Mouse (Mus musculus) B cell, adult 2 months (primary cell): ENCODE results near the gene Icam4.
"Not testable (repeated sequence)": the region's sequence is repeated elsewhere in the genome, so short reads cannot be mapped to it uniquely, and the experiment has no call there.

ENCODE experiments used
- DNase-seq, 2 experiments: peaks; one replicate each; pipeline ENCODE4 v3.0.0; 2022

Gene Icam4

GRCm38 (mm10) chr9:21029291-21030054, at the start of gene Icam4:
Gene Icam4 (plus strand): TSS chr9:21029373.
- DNase-seq = peak; percentile 84 to 85

DNA sequence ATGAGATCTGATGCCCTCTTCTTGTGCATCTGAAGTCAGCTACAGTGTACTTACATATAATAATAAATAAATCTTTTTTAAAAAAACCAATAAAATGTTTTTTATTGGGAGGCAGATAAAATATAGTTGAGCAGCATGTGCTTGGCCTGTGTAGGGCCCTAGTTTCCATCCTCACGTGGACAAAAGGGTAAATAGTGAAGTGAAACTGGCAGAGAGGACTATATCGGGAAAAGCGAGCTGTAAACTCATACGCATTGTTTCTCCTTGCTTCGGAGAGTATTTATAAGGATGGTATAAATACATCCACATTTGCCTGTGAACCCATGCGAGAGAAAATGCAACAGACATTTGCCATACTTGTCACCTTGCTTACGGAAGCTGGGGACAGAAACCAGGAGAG, 49.4 kb upstream of the Icam4 start:
- DNase-seq = no peak

GRCm38 (mm10) chr9:20982171-20982570, 47.0 kb upstream of the Icam4 start:
- no peak for DNase-seq

GRCm38 (mm10) chr9:20983169-20983568, 46.0 kb upstream of the Icam4 start:
- no peak for DNase-seq

DNA sequence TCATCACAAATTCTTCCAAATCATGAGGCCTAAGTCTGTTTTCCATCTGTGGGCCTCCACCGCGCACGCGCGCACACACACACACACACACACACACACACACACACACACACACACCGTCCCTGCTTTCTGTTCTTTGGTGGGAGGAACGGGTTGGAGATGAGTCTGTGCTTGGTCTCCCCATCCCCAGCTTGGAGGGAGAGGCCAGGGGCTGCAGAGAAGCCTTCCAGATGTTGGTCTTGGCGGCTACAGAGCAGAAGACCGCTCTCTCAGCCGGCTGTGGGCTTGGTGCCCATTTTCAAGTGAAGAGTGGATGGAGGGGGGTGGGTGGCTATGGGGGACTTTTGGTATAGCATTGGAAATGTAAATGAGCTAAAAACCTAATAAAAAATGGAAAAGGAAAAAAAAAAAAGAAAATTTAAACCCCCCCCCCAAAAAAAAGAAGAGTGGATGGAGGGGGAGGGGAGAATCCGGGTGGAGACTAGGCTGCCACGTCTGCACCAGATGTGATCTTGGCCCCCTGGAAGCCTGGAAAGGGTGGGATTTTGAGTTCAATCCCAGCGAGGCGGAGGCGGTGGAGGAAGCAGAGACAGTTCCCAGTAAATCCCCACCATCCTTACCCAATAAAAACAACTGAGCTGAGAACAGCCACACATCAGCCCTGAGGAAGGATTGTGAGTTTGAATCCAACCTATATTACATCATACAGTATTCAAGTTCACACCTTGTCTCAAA, 42.1 kb upstream of the Icam4 start:
- DNase-seq = no peak

DNA sequence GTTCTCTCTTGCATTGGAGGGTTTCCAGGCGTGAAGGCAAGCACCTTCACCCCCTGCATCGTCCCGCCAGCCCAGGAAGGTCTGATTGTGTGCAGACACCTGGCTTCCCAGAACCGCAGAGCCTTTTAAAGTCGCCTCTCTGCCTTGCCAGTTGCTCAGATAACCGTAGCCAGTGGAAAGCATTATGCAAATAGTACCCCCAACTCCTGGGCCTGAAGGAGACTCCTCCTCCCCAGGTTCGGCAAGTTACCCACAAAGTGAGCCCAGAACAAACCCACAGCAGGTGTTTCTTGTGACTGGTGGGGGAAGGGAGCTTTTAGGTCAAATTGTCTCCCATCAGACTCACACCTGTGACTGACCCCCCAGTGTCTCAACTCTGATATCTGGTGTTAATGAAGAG, 41.2 kb upstream of the Icam4 start:
- DNase-seq = peak in 1 of 2 experiments; percentile 11

- no peak for DNase-seq
Observed at GRCm38 (mm10) chr9:20990861-20991260, 38.3 kb upstream of the Icam4 start.

DNA sequence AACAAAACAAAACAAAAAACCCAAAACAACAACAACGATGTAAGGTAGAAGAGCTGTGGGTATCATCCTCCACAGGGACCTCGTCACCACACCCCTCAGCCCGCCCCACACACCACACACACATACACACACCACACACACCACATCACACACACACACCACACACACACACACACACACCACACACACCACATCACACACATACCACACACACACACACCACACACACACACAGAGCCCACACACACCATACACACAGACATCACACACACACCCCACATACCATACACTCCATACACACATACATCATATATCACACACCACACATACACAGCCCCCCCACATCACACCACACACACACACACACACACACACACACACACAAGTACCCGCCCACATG, 37.6 kb upstream of the Icam4 start:
- no peak for DNase-seq

DNA sequence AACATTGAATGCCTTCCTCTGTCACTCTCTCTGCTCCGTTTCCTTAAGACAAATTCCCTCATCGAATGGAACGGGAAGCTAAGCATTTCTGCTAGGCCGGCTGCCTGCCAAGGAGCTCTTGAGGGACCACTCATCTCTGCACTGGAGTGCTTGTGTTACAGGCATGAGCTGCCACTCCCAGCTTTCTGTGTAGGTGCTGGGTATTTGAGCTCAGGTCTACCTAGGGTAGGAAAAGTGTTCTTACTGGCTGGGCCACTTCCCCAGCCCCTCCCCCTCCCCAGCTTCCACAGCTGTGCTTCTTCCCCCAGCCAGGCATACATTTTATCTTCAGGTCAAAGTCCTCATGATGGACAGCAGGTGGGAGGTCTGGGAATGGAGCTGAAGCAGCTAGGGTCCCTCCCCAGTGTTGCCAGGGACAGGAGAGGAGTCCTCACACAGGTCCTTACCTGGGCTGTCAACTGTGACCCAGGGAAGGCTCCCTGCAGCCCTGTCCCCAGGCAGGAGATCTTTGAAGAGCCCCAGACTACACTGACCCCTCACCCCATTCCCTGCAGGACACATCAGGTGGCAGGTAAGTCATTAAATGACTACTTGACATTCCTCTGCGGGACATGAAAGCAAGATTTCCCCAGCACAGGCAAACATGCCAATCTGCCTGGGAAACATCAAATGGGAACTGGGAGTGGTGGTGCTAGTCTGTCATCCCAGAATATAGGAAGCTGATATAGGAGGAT, 35.8 kb upstream of the Icam4 start:
- DNase-seq = no peak

- DNase-seq = no peak
Observed at GRCm38 (mm10) chr9:20995069-20995468, 34.1 kb upstream of the Icam4 start.

GRCm38 (mm10) chr9:20997065-20997464, 32.1 kb upstream of the Icam4 start:
- no peak for DNase-seq

DNA sequence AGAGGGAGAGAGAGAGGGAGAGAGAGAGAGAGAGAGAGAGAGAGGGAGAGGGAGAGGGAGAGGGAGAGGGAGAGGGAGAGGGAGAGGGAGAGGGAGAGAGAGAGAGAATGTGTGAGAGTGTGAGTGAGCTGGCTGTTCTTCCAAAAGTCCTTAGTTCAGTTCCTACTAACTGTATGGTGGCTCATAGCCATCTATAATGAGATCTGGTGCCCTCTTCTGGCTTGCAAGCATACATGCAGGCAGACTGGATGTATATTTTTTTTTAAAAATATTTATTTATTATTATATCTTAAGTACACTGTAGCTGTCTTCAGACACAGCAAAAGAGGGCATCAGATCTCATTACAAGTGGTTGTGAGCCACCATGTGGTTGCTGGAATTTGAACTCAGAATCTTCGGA, 30.8 kb upstream of the Icam4 start:
- DNase-seq = peak; percentile 20 to 28

DNA sequence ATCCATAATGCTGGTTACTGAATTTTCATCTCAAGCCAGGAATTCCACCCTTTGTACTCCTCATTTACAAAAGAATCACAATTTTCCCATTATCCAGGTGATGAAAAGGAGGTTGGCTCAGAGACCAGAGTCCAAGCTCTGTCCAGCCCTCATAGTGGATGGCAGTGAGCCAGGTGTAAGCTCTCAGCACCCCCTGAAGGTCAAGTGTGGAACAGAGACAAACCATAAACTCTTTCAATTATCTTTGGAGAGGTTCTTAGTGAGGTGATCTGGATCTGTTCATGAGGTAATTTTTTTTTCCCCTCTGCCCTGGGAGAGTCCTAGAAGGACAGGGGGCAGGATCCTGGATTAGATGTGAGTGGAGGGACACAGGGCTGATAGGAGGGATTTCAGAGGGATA, 28.4 kb upstream of the Icam4 start:
- DNase-seq = peak in 1 of 2 experiments; percentile 22

GRCm38 (mm10) chr9:21001651-21002200, 27.4 kb upstream of the Icam4 start:
- no peak for DNase-seq

DNA sequence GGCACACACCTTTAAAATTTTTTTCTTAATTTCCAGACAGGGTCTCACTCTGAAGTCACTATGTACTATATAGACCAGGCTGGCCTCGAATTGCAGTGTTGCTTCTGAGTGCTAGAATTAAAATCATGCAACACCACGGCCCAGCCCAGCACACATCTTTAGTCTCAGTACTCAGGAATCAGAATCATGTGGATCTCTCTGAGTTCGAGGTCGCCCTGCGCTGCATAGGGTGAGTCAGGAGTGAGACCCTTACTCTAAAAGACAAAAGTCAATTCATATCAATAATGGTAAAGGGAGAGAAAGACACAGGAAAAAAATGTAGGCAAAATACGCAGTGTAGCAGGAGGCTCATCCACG, 26.9 kb upstream of the Icam4 start:
- DNase-seq = peak in 1 of 2 experiments; percentile 14

DNA sequence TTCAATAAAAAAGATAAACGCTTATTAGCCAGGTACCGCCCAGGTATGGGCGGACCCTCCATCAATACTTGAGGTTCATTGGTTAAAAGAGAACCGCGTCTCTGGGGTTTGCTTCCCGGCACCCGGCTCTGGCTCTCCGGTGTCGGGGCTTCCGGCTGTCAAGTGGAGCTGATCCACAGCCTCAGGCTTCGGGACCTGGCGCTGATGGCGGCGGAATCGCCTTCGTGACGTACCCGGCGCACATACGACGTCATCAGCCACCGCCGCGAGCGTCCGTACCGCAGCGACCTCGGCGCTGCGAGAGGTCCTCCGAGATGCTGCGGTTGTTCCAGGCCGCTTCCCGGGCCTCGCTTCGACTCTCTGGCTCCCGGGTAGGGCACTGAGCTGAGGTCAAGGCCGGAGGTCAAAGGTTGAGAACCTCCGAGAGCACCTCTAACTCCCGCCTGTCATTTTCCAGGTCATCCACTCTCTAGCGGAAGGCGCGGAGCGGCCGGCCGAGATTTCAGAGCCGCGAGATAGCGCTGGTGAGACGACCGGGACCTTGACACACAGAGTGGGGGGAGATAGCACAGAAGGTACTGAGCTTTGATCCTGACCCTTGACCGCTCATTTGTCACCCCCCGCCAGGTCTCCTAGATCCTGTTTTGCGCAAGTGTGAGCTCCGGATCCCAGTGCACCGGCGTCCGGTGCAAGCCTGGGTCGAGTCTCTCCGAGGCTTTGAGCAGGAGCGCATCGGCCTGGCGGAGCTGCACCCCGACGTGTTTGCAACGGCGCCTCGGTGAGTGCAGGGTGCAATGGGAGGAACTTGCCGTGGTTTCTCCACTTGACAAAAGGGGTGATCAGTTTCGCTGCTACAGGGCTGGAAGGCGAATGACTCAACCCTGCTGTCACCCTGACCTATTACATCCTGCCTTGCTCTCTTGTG, 26.3 kb upstream of the Icam4 start, which contains the start of gene Mrpl4:
Gene Mrpl4, plus strand, starts transcription at position 112 of the 925 bp plus-strand sequence.
- DNase-seq = peak; percentile 93

GRCm38 (mm10) chr9:21007313-21007952, 21.7 kb upstream of the Icam4 start:
- no peak for DNase-seq

GRCm38 (mm10) chr9:21008007-21008406, 21.2 kb upstream of the Icam4 start:
- no peak for DNase-seq

GRCm38 (mm10) chr9:21010362-21010761, 18.8 kb upstream of the Icam4 start:
- DNase-seq = no peak

DNA sequence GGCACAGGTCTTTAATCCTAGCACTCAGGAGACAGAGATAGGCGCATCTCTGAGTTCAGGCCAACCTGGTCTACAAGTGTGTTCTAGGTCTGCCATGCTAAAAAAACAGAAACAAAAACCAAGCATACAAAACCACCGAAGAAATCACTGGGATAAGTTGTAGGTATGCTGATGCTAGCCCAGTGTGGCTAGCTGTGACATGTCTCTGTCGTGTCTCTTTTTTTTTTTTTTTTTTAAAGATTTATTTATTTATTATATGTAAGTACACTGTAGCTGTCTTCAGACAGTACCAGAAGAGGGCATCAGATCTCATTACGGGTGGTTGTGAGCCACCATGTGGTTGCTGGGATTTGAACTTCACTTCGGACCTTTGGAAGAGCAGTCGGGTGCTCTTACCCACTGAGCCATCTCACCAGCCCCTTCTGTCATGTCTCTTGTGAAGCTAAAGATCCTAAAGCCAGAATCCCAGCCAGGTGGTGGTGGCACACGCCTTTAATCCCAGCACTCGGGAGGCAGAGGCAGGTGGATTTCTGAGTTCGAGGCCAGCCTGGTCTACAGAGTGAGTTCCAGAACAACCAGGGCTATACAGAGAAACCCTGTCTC, 18.1 kb upstream of the Icam4 start:
- not testable (repeated sequence) for DNase-seq

- no peak for DNase-seq
Observed at GRCm38 (mm10) chr9:21011846-21012312, 17.3 kb upstream of the Icam4 start.
